Comparison of ENCODE assay signal across 8 mouse cellular contexts in genomic region chr11:20445061-20445902, GRCm38 (mm10).
DNase-seq lines count a peak whose midpoint lies in the region; ATAC-seq and TF ChIP-seq lines count a peak whose summit lies in the region.

No protein-coding gene starts in this region.

- H3K27me3 ChIP-seq in heart, embryonic 16.5 days (ENCODE audit: control insufficient read depth, insufficient read depth, low read length): peaks cover 5% of the 10 kb centered on the region; the same call in 1 of the 2 replicates
- H3K27me3 ChIP-seq in hindbrain, postnatal 0 days (ENCODE audit: insufficient read depth, low read length): no peaks in the 10 kb centered on the region
- no peaks in the 10 kb centered on the region for H3K27me3 ChIP-seq in midbrain, embryonic 16.5 days (ENCODE audit: control insufficient read depth, insufficient read depth, low read depth, low read length)

- H3K36me3 ChIP-seq in heart, embryonic 16.5 days (ENCODE audit: control insufficient read depth, insufficient read depth): no peaks in the 10 kb centered on the region
- no peaks in the 10 kb centered on the region for H3K36me3 ChIP-seq in hindbrain, postnatal 0 days (ENCODE audit: insufficient read depth, low read length)
- H3K36me3 ChIP-seq in midbrain, embryonic 16.5 days (ENCODE audit: control insufficient read depth, insufficient read depth, low read length): no peaks in the 10 kb centered on the region

- H3K27ac ChIP-seq in heart, embryonic 16.5 days (ENCODE audit: low read length): no peak overlapping the region
- no peak overlapping the region for H3K27ac ChIP-seq in hindbrain, postnatal 0 days
- H3K27ac ChIP-seq in midbrain, embryonic 16.5 days (ENCODE audit: low read length): no peak overlapping the region

- peak overlapping the region; percentile 18 for H3K9ac ChIP-seq in heart, embryonic 16.5 days (ENCODE audit: low read length)
- H3K9ac ChIP-seq in hindbrain, postnatal 0 days (replicated peaks; ENCODE audit: low read length): peak overlapping the region; percentile 35; the same call in 1 of the 2 replicates
- peak overlapping the region; percentile 33; the same call in 1 of the 2 replicates for H3K9ac ChIP-seq in midbrain, embryonic 16.5 days (ENCODE audit: low read depth, low read length)

- 9% methylated on average over 18 of the region's 18 CpGs for WGBS in heart, embryonic 16.5 days
- WGBS in hindbrain, postnatal 0 days: 11% methylated on average over 17 of the region's 18 CpGs
- 13% methylated on average over 17 of the region's 18 CpGs for WGBS in midbrain, embryonic 16.5 days

- peaks cover 7% of the 10 kb centered on the region for H3K4me1 ChIP-seq in heart, embryonic 16.5 days (ENCODE audit: control insufficient read depth, insufficient read depth, low read length)
- H3K4me1 ChIP-seq in hindbrain, postnatal 0 days (ENCODE audit: insufficient read depth, low read length): peaks cover 9% of the 10 kb centered on the region
- peaks cover 16% of the 10 kb centered on the region for H3K4me1 ChIP-seq in midbrain, embryonic 16.5 days (ENCODE audit: control insufficient read depth, insufficient read depth, low read length)

- DNase-seq in heart, adult 9 months (ENCODE audit: low spot score in 2 of 2): no peak
- peak; percentile 28 for DNase-seq in brain, embryonic 14.5 days (ENCODE audit: low read depth)
- peak; percentile 23 for DNase-seq in hindbrain, postnatal 0 days (ENCODE audit: low spot score)
- DNase-seq in gastrocnemius, postnatal 4 days (ENCODE audit: low spot score in 2 of 2): no peak
- DNase-seq in adrenal gland, postnatal 10 days: no peak
- no peak for DNase-seq in lung, postnatal 36 days

- no peak for TF ChIP-seq CTCF in brain, embryonic 14.5 days (IDR thresholded peaks at IDR 0.05; ENCODE audit: borderline replicate concordance, extremely low read depth, insufficient read depth, insufficient read length)
- no peak for TF ChIP-seq CTCF in hindbrain, postnatal 0 days (IDR thresholded peaks at IDR 0.05; ENCODE audit: low read depth)

- ATAC-seq in heart, embryonic 16.5 days (replicated peaks; ENCODE audit: extremely low read depth, insufficient read depth, low FRiP score): no peak
- ATAC-seq in hindbrain, postnatal 0 days: peak; percentile 59
- peak; percentile 41 for ATAC-seq in midbrain, embryonic 16.5 days

- no peak for TF ChIP-seq POLR2A in brain, embryonic 14.5 days (IDR thresholded peaks at IDR 0.05; ENCODE audit: borderline replicate concordance, extremely low read depth, insufficient read depth, insufficient read length, poor library complexity, severe bottlenecking)

- peaks cover 5% of the 10 kb centered on the region; the same call in 1 of the 2 replicates for H3K9me3 ChIP-seq in heart, embryonic 16.5 days (replicated peaks; ENCODE audit: control insufficient read depth, low read length)
- H3K9me3 ChIP-seq in hindbrain, postnatal 0 days (ENCODE audit: low read length): no peaks in the 10 kb centered on the region
- peaks cover 3% of the 10 kb centered on the region; the same call in 1 of the 2 replicates for H3K9me3 ChIP-seq in midbrain, embryonic 16.5 days (replicated peaks; ENCODE audit: control insufficient read depth, low read length, poor library complexity, severe bottlenecking)

- H3K4me3 ChIP-seq in heart, embryonic 16.5 days (ENCODE audit: low read length): peak overlapping the region; percentile 39
- H3K4me3 ChIP-seq in hindbrain, postnatal 0 days (ENCODE audit: low read length): peak overlapping the region; percentile 24
- H3K4me3 ChIP-seq in midbrain, embryonic 16.5 days (ENCODE audit: low read depth, low read length): peak overlapping the region; percentile 13

- peak overlapping the region; percentile 67 for H3K4me2 ChIP-seq in heart, embryonic 16.5 days (ENCODE audit: low read depth, low read length)
- H3K4me2 ChIP-seq in hindbrain, postnatal 0 days (ENCODE audit: low read depth, low read length): peak overlapping the region; percentile 56
- H3K4me2 ChIP-seq in midbrain, embryonic 16.5 days (ENCODE audit: low read length): peak overlapping the region; percentile 45

Comparison
In these comparisons a context has a peak if more than half of its experiments do, and no peak if none do; other contexts are left out.
1. DNase-seq: peak in brain, embryonic 14.5 days (single experiment) and hindbrain, postnatal 0 days (single experiment); none in heart, adult 9 months (0 of 2), gastrocnemius, postnatal 4 days (0 of 2), adrenal gland, postnatal 10 days (single experiment) and lung, postnatal 36 days (single experiment).
2. Peak in every context shown above with its lines, with median percentiles within 50 percentile points of each other: H3K4me2 ChIP-seq, H3K4me3 ChIP-seq and H3K9ac ChIP-seq.